In the genomic region with DNA sequence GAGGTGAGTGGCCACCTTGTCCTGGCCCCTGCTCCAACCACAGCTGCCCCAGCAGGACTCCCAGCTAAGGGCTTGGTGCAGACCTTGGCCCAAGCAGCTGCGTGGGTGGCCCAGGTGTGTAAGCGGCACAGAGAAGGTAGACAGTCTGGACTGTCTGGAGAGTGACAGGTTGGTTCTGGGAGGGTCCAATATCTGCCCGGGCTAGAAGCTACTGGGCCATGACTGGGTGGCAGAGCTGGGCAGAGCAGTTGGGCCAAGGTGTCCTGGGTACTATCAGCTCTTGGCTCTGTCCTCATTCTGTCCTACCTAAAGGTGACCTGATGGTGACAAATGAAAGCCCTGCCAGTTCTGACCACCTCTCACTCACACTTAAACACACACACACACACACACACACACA, we compare ENCODE assay signal across 19 mouse cellular contexts. TPM values are rescaled to one million over a fixed set of nuclear protein-coding genes. Genes with fewer than 3 reads are reported as not detected.
DNase-seq lines count a peak whose midpoint lies in the region; ATAC-seq lines count a peak whose summit lies in the region.
"Had no signal": no experiment of that assay in that cellular context is flagged by ENCODE, and none has a peak within 500 bp of the region (broad histone marks: within the 10 kb centered on the region; RNA-seq: fewer than 3 reads in every experiment).

No protein-coding gene starts in this region.

- H3K27me3 ChIP-seq in heart, embryonic 11.5 days (ENCODE audit: control insufficient read depth, insufficient read depth, low read length): no peaks in the 10 kb centered on the region
- H3K27me3 ChIP-seq in hindbrain, embryonic 10.5 days (ENCODE audit: insufficient read depth, poor library complexity, severe bottlenecking): peaks cover 20% of the 10 kb centered on the region
- no peaks in the 10 kb centered on the region for H3K27me3 ChIP-seq in hindbrain, embryonic 16.5 days (replicated peaks; ENCODE audit: control insufficient read depth, insufficient read depth, low read length)
- H3K27me3 ChIP-seq in embryonic facial prominence, embryonic 10.5 days (replicated peaks; ENCODE audit: low read depth, poor library complexity, severe bottlenecking): no peaks in the 10 kb centered on the region
- H3K27me3 ChIP-seq in limb, embryonic 11.5 days (ENCODE audit: control insufficient read depth, insufficient read depth, low read length): no peaks in the 10 kb centered on the region
- H3K27me3 ChIP-seq: forebrain, embryonic 15.5 days; heart, embryonic 15.5 days had no signal

- intact Hi-C loops in heart, postnatal 25 days (cut with DNase I): loop anchor here (5.0 kb wide), 1 partner anchor 41 kb away; no protein-coding TSS in a partner anchor

- no peaks in the 10 kb centered on the region for H3K36me3 ChIP-seq in heart, embryonic 11.5 days (ENCODE audit: control insufficient read depth, insufficient read depth, low read length)
- no peaks in the 10 kb centered on the region for H3K36me3 ChIP-seq in hindbrain, embryonic 10.5 days
- no peaks in the 10 kb centered on the region for H3K36me3 ChIP-seq in hindbrain, embryonic 16.5 days (ENCODE audit: control insufficient read depth, insufficient read depth, low read length)
- H3K36me3 ChIP-seq in embryonic facial prominence, embryonic 10.5 days (replicated peaks): no peaks in the 10 kb centered on the region
- H3K36me3 ChIP-seq in limb, embryonic 11.5 days (ENCODE audit: control insufficient read depth, insufficient read depth, low read length): no peaks in the 10 kb centered on the region
- H3K36me3 ChIP-seq: forebrain, embryonic 15.5 days; G1E; heart, embryonic 15.5 days had no signal

- peak overlapping the region; percentile 22; the same call in 1 of the 2 replicates for H3K9ac ChIP-seq in heart, embryonic 11.5 days (ENCODE audit: low read depth, low read length)
- H3K9ac ChIP-seq in hindbrain, embryonic 16.5 days (ENCODE audit: low read depth, low read length): no peak overlapping the region
- H3K9ac ChIP-seq in limb, embryonic 11.5 days (ENCODE audit: low read length): no peak overlapping the region
- H3K9ac ChIP-seq: forebrain, embryonic 15.5 days; heart, embryonic 15.5 days; hindbrain, embryonic 14.5 days had no signal

- H3K4me3 ChIP-seq in heart, embryonic 11.5 days (ENCODE audit: low read depth, low read length): no peak overlapping the region
- no peak overlapping the region for H3K4me3 ChIP-seq in hindbrain, embryonic 10.5 days
- no peak overlapping the region for H3K4me3 ChIP-seq in hindbrain, embryonic 16.5 days (ENCODE audit: low read length)
- H3K4me3 ChIP-seq in embryonic facial prominence, embryonic 10.5 days: no peak overlapping the region
- H3K4me3 ChIP-seq in limb, embryonic 11.5 days (ENCODE audit: low read depth, low read length): no peak overlapping the region
- H3K4me3 ChIP-seq: forebrain, embryonic 15.5 days; heart, embryonic 15.5 days had no signal

- H3K4me1 ChIP-seq in heart, embryonic 11.5 days (ENCODE audit: control insufficient read depth, insufficient read depth, low read length): peaks cover 61% of the 10 kb centered on the region
- H3K4me1 ChIP-seq in hindbrain, embryonic 10.5 days (replicated peaks): peaks cover 58% of the 10 kb centered on the region
- no peaks in the 10 kb centered on the region; the same call in 1 of the 2 replicates for H3K4me1 ChIP-seq in hindbrain, embryonic 16.5 days (ENCODE audit: control insufficient read depth, insufficient read depth, low read depth, low read length)
- H3K4me1 ChIP-seq in embryonic facial prominence, embryonic 10.5 days: peaks cover 76% of the 10 kb centered on the region
- H3K4me1 ChIP-seq in limb, embryonic 11.5 days (ENCODE audit: control insufficient read depth, insufficient read depth, low read length): peaks cover 45% of the 10 kb centered on the region

- no peak for ATAC-seq in heart, embryonic 11.5 days (replicated peaks; ENCODE audit: insufficient number of reproducible peaks, low FRiP score, low TSS enrichment)
- ATAC-seq in hindbrain, embryonic 16.5 days: no peak
- ATAC-seq in limb, embryonic 11.5 days (ENCODE audit: insufficient number of reproducible peaks, low FRiP score, low TSS enrichment, low read depth): no peak
- ATAC-seq: forebrain, embryonic 15.5 days; intestine, embryonic 16.5 days had no signal

- H3K9me3 ChIP-seq in heart, embryonic 11.5 days (replicated peaks; ENCODE audit: control insufficient read depth, low read length): no peaks in the 10 kb centered on the region
- H3K9me3 ChIP-seq in hindbrain, embryonic 10.5 days: no peaks in the 10 kb centered on the region
- no peaks in the 10 kb centered on the region for H3K9me3 ChIP-seq in hindbrain, embryonic 16.5 days (ENCODE audit: control insufficient read depth, low read length)
- H3K9me3 ChIP-seq in embryonic facial prominence, embryonic 10.5 days: no peaks in the 10 kb centered on the region
- no peaks in the 10 kb centered on the region for H3K9me3 ChIP-seq in limb, embryonic 11.5 days (ENCODE audit: control insufficient read depth, low read length)
- H3K9me3 ChIP-seq: forebrain, embryonic 15.5 days; G1E; heart, embryonic 15.5 days had no signal

- H3K27ac ChIP-seq in heart, embryonic 11.5 days (ENCODE audit: low read depth, low read length): peak overlapping the region; percentile 41; the same call in 1 of the 2 replicates
- H3K27ac ChIP-seq in hindbrain, embryonic 10.5 days: 0 out of 2 replicates have a peak overlapping the region, but pooled peaks have one; percentile 35
- no peak overlapping the region for H3K27ac ChIP-seq in hindbrain, embryonic 16.5 days (ENCODE audit: low read depth, low read length)
- H3K27ac ChIP-seq in embryonic facial prominence, embryonic 10.5 days (replicated peaks): peak overlapping the region; percentile 73
- peak overlapping the region; percentile 73; the same call in 1 of the 2 replicates for H3K27ac ChIP-seq in limb, embryonic 11.5 days (replicated peaks; ENCODE audit: low read depth, low read length)
- H3K27ac ChIP-seq: heart, embryonic 15.5 days; hindbrain, embryonic 14.5 days had no signal

- H3K4me2 ChIP-seq in heart, embryonic 11.5 days: no peak overlapping the region
- H3K4me2 ChIP-seq in hindbrain, embryonic 16.5 days (ENCODE audit: low read length): no peak overlapping the region
- H3K4me2 ChIP-seq in limb, embryonic 11.5 days (ENCODE audit: low read depth, severe bottlenecking): no peak overlapping the region
- H3K4me2 ChIP-seq: forebrain, embryonic 15.5 days; heart, embryonic 15.5 days; hindbrain, embryonic 14.5 days had no signal

- no peak for DNase-seq in heart, postnatal 25 days (ENCODE audit: low spot score)
- no peak for DNase-seq in hindbrain, embryonic 10.5 days (ENCODE audit: low spot score)
- peak; percentile 20 for DNase-seq in embryonic facial prominence, embryonic 10.5 days (ENCODE audit: low spot score)
- no peak for DNase-seq in limb, embryonic 11.5 days (ENCODE audit: low spot score)
- no peak for DNase-seq in right cerebral cortex, adult 2 months (ENCODE audit: low spot score in 2 of 2)
- DNase-seq in urinary bladder, adult 18-20 months (ENCODE audit: low spot score in 2 of 2): no peak
- DNase-seq: adrenal gland, postnatal 10 days; cerebellum, adult 11-12 months; cerebellum, adult 9-10 months; cerebellum, postnatal 25 days; gastrocnemius, postnatal 14 days; kidney, adult 8-10 months had no signal

- WGBS in heart, embryonic 11.5 days (ENCODE audit: insufficient replicate concordance): 75% methylated on average over 3 of the region's 3 CpGs
- 70% methylated on average over 3 of the region's 3 CpGs for WGBS in hindbrain, embryonic 10.5 days
- 72% methylated on average over 3 of the region's 3 CpGs for whole genome bisulfite sequencing in hindbrain, embryonic 16.5 days
- WGBS in embryonic facial prominence, embryonic 10.5 days: 76% methylated on average over 3 of the region's 3 CpGs
- 74% methylated on average over 3 of the region's 3 CpGs for WGBS in limb, embryonic 11.5 days

RNA-seq across cellular contexts. Expression of a gene that starts 37.9 kb away (rescaled TPM):
- 16.0 and 23.5 TPM in 2 replicates for polyA plus RNA-seq in heart, embryonic 11.5 days (2014; fragmentation: Nextera tagmentation; extraction: Ambion mirVana)
- 100 to 1,000 TPM; 106 to 118 TPM for total RNA-seq in heart, postnatal 25 days (2021)
- polyA plus RNA-seq in hindbrain, embryonic 10.5 days (2016; fragmentation: Nextera tagmentation; extraction: Ambion mirVana): 4.6 and 5.2 TPM in 2 replicates
- 3.9 and 4.5 TPM in 2 replicates for polyA plus RNA-seq in hindbrain, embryonic 16.5 days (2015; fragmentation: Nextera tagmentation; extraction: Ambion mirVana)
- 6.0 and 6.3 TPM in 2 replicates for polyA plus RNA-seq in embryonic facial prominence, embryonic 10.5 days (2016; fragmentation: Nextera tagmentation; extraction: Ambion mirVana)
- polyA plus RNA-seq in limb, embryonic 11.5 days (2014; fragmentation: Nextera tagmentation; extraction: Ambion mirVana): 9.2 and 10.0 TPM in 2 replicates

RNA-seq across cellular contexts. Expression of a gene that starts 55.4 kb away (rescaled TPM):
- 4.7 and 7.1 TPM in 2 replicates for polyA plus RNA-seq in heart, embryonic 11.5 days (2014; fragmentation: Nextera tagmentation; extraction: Ambion mirVana)
- total RNA-seq in heart, postnatal 25 days (2021): 10 to 100 TPM; 11.9 to 13.6 TPM
- 10.4 and 11.6 TPM in 2 replicates for polyA plus RNA-seq in hindbrain, embryonic 10.5 days (2016; fragmentation: Nextera tagmentation; extraction: Ambion mirVana)
- 3.8 and 4.9 TPM in 2 replicates for polyA plus RNA-seq in hindbrain, embryonic 16.5 days (2015; fragmentation: Nextera tagmentation; extraction: Ambion mirVana)
- 8.2 and 8.4 TPM in 2 replicates for polyA plus RNA-seq in embryonic facial prominence, embryonic 10.5 days (2016; fragmentation: Nextera tagmentation; extraction: Ambion mirVana)
- polyA plus RNA-seq in limb, embryonic 11.5 days (2014; fragmentation: Nextera tagmentation; extraction: Ambion mirVana): 7.6 and 8.4 TPM in 2 replicates
